Mouse (Mus musculus) midbrain, embryonic 12.5 days (tissue): ENCODE results near the gene Dyx1c1. TPM values are rescaled to one million over a fixed set of nuclear protein-coding genes. Genes with fewer than 3 reads are reported as not detected.

Experiments
- ATAC-seq: fragments of 200-750 bp; cut with Nextera tagmentation; 2 replicates; pipeline ENCODE4 v1.8.0; 2017; ENCODE audit warnings: low read depth, moderate TSS enrichment, moderate library complexity; ENCODE audit not compliant: low FRiP score
- H3K27ac ChIP-seq: fragments of 300-500 bp; sonication (generic); replicated peaks from 2 replicates; pipeline ENCODE4 v1.5.1; 2016; ENCODE audit warnings: mild to moderate bottlenecking
- H3K27me3 ChIP-seq: fragments of 300-500 bp; sonication (generic); 2 replicates; pipeline ENCODE4 v1.6.1; 2016; ENCODE audit warnings: mild to moderate bottlenecking
- H3K36me3 ChIP-seq: fragments of 300-500 bp; sonication (generic); 2 replicates; pipeline ENCODE4 v1.6.1; 2016
- H3K4me1 ChIP-seq: fragments of 300-500 bp; sonication (generic); 2 replicates; pipeline ENCODE4 v1.6.1; 2016
- H3K4me2 ChIP-seq: fragments of 300-500 bp; sonication (generic); replicated peaks from 2 replicates; pipeline ENCODE4 v1.6.1; 2016; ENCODE audit warnings: mild to moderate bottlenecking, moderate library complexity
- H3K4me3 ChIP-seq: fragments of 300-500 bp; sonication (generic); 2 replicates; pipeline ENCODE4 v1.5.1; 2016; ENCODE audit warnings: mild to moderate bottlenecking
- H3K9ac ChIP-seq: fragments of 300-500 bp; sonication (generic); replicated peaks from 2 replicates; pipeline ENCODE4 v1.6.1; 2016; ENCODE audit warnings: mild to moderate bottlenecking, moderate library complexity
- H3K9me3 ChIP-seq: fragments of 300-500 bp; sonication (generic); 2 replicates; pipeline ENCODE4 v1.6.1; 2016; ENCODE audit warnings: mild to moderate bottlenecking
- WGBS: fragments of 180-500 bp; shearing (Covaris S2); methylation state at CpG from one replicate; pipeline ENCODE4 v1.1.7; 2016; 5-methylcytosine and 5-hydroxymethylcytosine counted together
- microRNA-seq: library from miRNA; unstranded; fragments of <30 nt; microRNA quantifications from one replicate; pipeline ENCODE4, GENCODE M21; 2017
- polyA plus RNA-seq: library from polyadenylated mRNA; unstranded; fragments of >200 nt; fragmentation: Nextera tagmentation; extraction: Ambion mirVana; gene quantifications from 2 replicates; pipeline ENCODE4 v1.2.1, GENCODE M21; 2016

The Dyx1c1 gene
- polyA plus RNA-seq, 1 experiment from 2014 or later: 1.6 TPM

GRCm38 (mm10) chr9:73005106-73005505 is 46.5 kb downstream of the Dyx1c1 start:
- Histone ChIP-seq H3K27ac (no peak overlapping the region), H3K27me3 (no peaks in the 10 kb centered on the region), H3K9ac (no peak overlapping the region), H3K4me3 (no peak overlapping the region), H3K9me3 (no peaks in the 10 kb centered on the region), H3K4me2 (no peak overlapping the region), H3K4me1 (no peaks in the 10 kb centered on the region), H3K36me3 (peaks cover 26% of the 10 kb centered on the region)
- no peak for ATAC-seq
- 85% methylated on average over 6 of the region's 6 CpGs for WGBS

- Histone ChIP-seq H3K27ac (no peak overlapping the region), H3K36me3 (peaks cover 35% of the 10 kb centered on the region), H3K4me2 (no peak overlapping the region), H3K4me3 (no peak overlapping the region), H3K9me3 (no peaks in the 10 kb centered on the region), H3K4me1 (no peaks in the 10 kb centered on the region), H3K9ac (no peak overlapping the region), H3K27me3 (no peaks in the 10 kb centered on the region)
- no peak for ATAC-seq
- WGBS: 95% methylated on average over 3 of the region's 3 CpGs
These were observed 47.6 kb downstream of the Dyx1c1 start for GRCm38 (mm10) chr9:73006175-73006574.

- no peaks in the 10 kb centered on the region for H3K27me3 ChIP-seq
- no peak for ATAC-seq
- no peak overlapping the region for H3K27ac ChIP-seq
- no peaks in the 10 kb centered on the region for H3K4me1 ChIP-seq
- no peak overlapping the region for H3K4me3 ChIP-seq
- no peak overlapping the region for H3K9ac ChIP-seq
- peaks cover 47% of the 10 kb centered on the region for H3K36me3 ChIP-seq
- H3K9me3 ChIP-seq: no peaks in the 10 kb centered on the region
- 74% methylated on average over 3 of the region's 3 CpGs for WGBS
- H3K4me2 ChIP-seq: no peak overlapping the region
These were observed 49.8 kb downstream of the Dyx1c1 start for GRCm38 (mm10) chr9:73008384-73008783.

GRCm38 (mm10) chr9:73012629-73013028 is 54.0 kb downstream of the Dyx1c1 start:
- no peaks in the 10 kb centered on the region for H3K4me1 ChIP-seq
- no peaks in the 10 kb centered on the region for H3K9me3 ChIP-seq
- H3K4me3 ChIP-seq: no peak overlapping the region
- WGBS: 92% methylated on average over 4 of the region's 4 CpGs
- H3K4me2 ChIP-seq: no peak overlapping the region
- peaks cover 71% of the 10 kb centered on the region for H3K36me3 ChIP-seq
- H3K27me3 ChIP-seq: no peaks in the 10 kb centered on the region
- H3K9ac ChIP-seq: no peak overlapping the region
- ATAC-seq: no peak
- no peak overlapping the region for H3K27ac ChIP-seq

- no peak overlapping the region for H3K27ac ChIP-seq
- H3K27me3 ChIP-seq: no peaks in the 10 kb centered on the region
- H3K9me3 ChIP-seq: no peaks in the 10 kb centered on the region
- 89% methylated on average over 13 of the region's 13 CpGs for WGBS
- H3K4me2 ChIP-seq: no peak overlapping the region
- no peaks in the 10 kb centered on the region for H3K4me1 ChIP-seq
- no peak for ATAC-seq
- peaks cover 88% of the 10 kb centered on the region for H3K36me3 ChIP-seq
- H3K4me3 ChIP-seq: no peak overlapping the region
- no peak overlapping the region for H3K9ac ChIP-seq
These were observed 56.1 kb downstream of the Dyx1c1 start for GRCm38 (mm10) chr9:73014724-73015123.

- Histone ChIP-seq H3K4me3 (no peak overlapping the region), H3K9me3 (no peaks in the 10 kb centered on the region), H3K9ac (no peak overlapping the region), H3K27ac (no peak overlapping the region), H3K36me3 (peaks cover 64% of the 10 kb centered on the region), H3K4me2 (no peak overlapping the region), H3K27me3 (no peaks in the 10 kb centered on the region), H3K4me1 (no peaks in the 10 kb centered on the region)
- 92% methylated on average over 10 of the region's 10 CpGs for WGBS
- ATAC-seq: no peak
These were observed 61.3 kb downstream of the Dyx1c1 start for GRCm38 (mm10) chr9:73019841-73020240.

- Histone ChIP-seq H3K27ac (no peak overlapping the region), H3K9me3 (no peaks in the 10 kb centered on the region), H3K4me3 (no peak overlapping the region), H3K27me3 (no peaks in the 10 kb centered on the region), H3K9ac (no peak overlapping the region), H3K36me3 (peaks cover 57% of the 10 kb centered on the region), H3K4me1 (no peaks in the 10 kb centered on the region), H3K4me2 (no peak overlapping the region)
- WGBS: 94% methylated on average over 5 of the region's 5 CpGs
- ATAC-seq: no peak
These were observed 62.0 kb downstream of the Dyx1c1 start for GRCm38 (mm10) chr9:73020566-73021097.

Small RNAs within 50 kb of the gene (microRNA-seq; reads per million reads assigned to microRNA genes)
- not detected for gene Gm27353

Other genes starting within 250 kb of the Dyx1c1 start
- 2.3 and 2.6 TPM in 2 replicates for gene Prtg, start 151.9 kb upstream of the Dyx1c1 start, polyA plus RNA-seq
- gene Pygo1, start 33.1 kb upstream of the Dyx1c1 start, polyA plus RNA-seq: 11.4 and 13.7 TPM in 2 replicates
- gene Gm44503, start 67 bp downstream of the Dyx1c1 start, polyA plus RNA-seq: 0.54 TPM in 1 of 2 replicates, not detected in the other
- gene Ccpg1os, start 26.6 kb downstream of the Dyx1c1 start, polyA plus RNA-seq: 24.1 and 27.3 TPM in 2 replicates
- 33.0 and 36.7 TPM in 2 replicates for gene Ccpg1, start 26.6 kb downstream of the Dyx1c1 start, polyA plus RNA-seq
- 12.6 TPM in 2 replicates for gene Pigb, start 81.6 kb downstream of the Dyx1c1 start, polyA plus RNA-seq
- 1.1 and 1.5 TPM in 2 replicates for gene Rab27a, start 86.1 kb downstream of the Dyx1c1 start, polyA plus RNA-seq
- not detected in 2 replicates for gene Khdc3, start 143.1 kb downstream of the Dyx1c1 start, polyA plus RNA-seq
- gene Gm20509, start 143.7 kb downstream of the Dyx1c1 start, polyA plus RNA-seq: not detected in 2 replicates
- gene Rsl24d1, start 154.6 kb downstream of the Dyx1c1 start, polyA plus RNA-seq: 127 and 128 TPM in 2 replicates